Comparison of ENCODE assay signal across 23 mouse cellular contexts in the genomic region with DNA sequence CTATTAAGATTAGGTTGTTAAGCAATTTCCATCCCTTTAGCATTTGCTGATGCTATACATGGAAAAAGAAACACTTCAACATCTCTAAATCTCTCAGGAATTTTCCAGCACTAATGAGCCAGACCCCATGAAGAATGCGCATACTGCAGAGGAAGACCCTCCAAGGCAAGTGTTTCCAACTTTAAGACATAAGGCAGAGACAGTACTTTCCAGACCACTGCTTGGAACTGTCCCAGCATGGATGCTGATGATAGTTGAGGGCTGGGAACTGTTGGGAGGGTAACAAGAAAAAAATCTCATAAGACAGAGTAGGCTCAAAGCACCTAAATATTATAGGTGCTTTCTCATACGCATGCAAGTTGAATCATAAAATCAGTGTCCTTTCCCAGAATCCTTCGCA. TPM values are rescaled to one million over a fixed set of nuclear protein-coding genes. Genes with fewer than 3 reads are reported as not detected.
DNase-seq lines count a peak whose midpoint lies in the region; ATAC-seq and TF ChIP-seq lines count a peak whose summit lies in the region.
"Had no signal": no experiment of that assay in that cellular context is flagged by ENCODE, and none has a peak within 500 bp of the region (broad histone marks: within the 10 kb centered on the region; RNA-seq: fewer than 3 reads in every experiment).

No protein-coding gene starts in this region.

- intact Hi-C loops in heart, postnatal 36 days (cut with DNase I), result no loop called here
- intact Hi-C loops in left cerebral cortex, adult 2 months (cut with DNase I), result no loop called here
- intact Hi-C loops in left cerebral cortex, postnatal 10 days (cut with DNase I), result no loop called here

- H3K36me3 ChIP-seq in heart, embryonic 16.5 days (ENCODE audit: control insufficient read depth, insufficient read depth), result no peaks in the 10 kb centered on the region
- H3K36me3 ChIP-seq: embryonic facial prominence, embryonic 15.5 days; heart, embryonic 12.5 days; heart, embryonic 15.5 days; hindbrain, embryonic 10.5 days had no signal

- DNase-seq in cerebellum, adult 11-12 months, result peak; percentile 1
- DNase-seq in cerebellum, adult 2 months, result no peak
- no peak for DNase-seq in heart, postnatal 36 days
- DNase-seq in left cerebral cortex, adult 2 months (ENCODE audit: extremely low spot score in 1 of 2, low spot score in 2 of 2), result no peak
- no peak for DNase-seq in left cerebral cortex, postnatal 10 days (ENCODE audit: extremely low spot score in 1 of 2, low spot score in 2 of 2)
- DNase-seq: cerebellum, adult 18-20 months; cerebellum, adult 9-11 months; cerebellum, postnatal 25 days; embryo, embryonic 11 days; forebrain, postnatal 0 days; gastrocnemius, adult 2 months; gastrocnemius, postnatal 14 days; kidney, adult 11 months had no signal

- no peak overlapping the region for H3K4me3 ChIP-seq in cerebellum, adult 2 months (replicated peaks; ENCODE audit: insufficient read depth, low read depth, low read length)
- no peak overlapping the region for H3K4me3 ChIP-seq in heart, embryonic 16.5 days (ENCODE audit: low read length)
- no peak overlapping the region for H3K4me3 ChIP-seq in left cerebral cortex, adult 2 months
- H3K4me3 ChIP-seq: embryonic facial prominence, embryonic 15.5 days; gastrocnemius, adult 2 months; heart, embryonic 12.5 days; heart, embryonic 15.5 days; hindbrain, embryonic 10.5 days; hindbrain, embryonic 13.5 days had no signal

- no peak overlapping the region for H3K4me2 ChIP-seq in heart, embryonic 16.5 days (ENCODE audit: low read depth, low read length)
- H3K4me2 ChIP-seq: embryonic facial prominence, embryonic 15.5 days; heart, embryonic 12.5 days; heart, embryonic 15.5 days; hindbrain, embryonic 13.5 days had no signal

- H3K9me3 ChIP-seq in heart, embryonic 16.5 days (replicated peaks; ENCODE audit: control insufficient read depth, low read length), result no peaks in the 10 kb centered on the region
- H3K9me3 ChIP-seq: embryonic facial prominence, embryonic 15.5 days; heart, embryonic 12.5 days; heart, embryonic 15.5 days; hindbrain, embryonic 10.5 days; hindbrain, embryonic 13.5 days had no signal

- WGBS in cerebellum, adult 2 months, result 97% methylated on average over 3 of the region's 3 CpGs
- 90% methylated on average over 3 of the region's 3 CpGs for WGBS in heart, embryonic 16.5 days

- peaks cover 19% of the 10 kb centered on the region for H3K4me1 ChIP-seq in cerebellum, adult 2 months (ENCODE audit: control insufficient read depth, insufficient read depth, low read length)
- H3K4me1 ChIP-seq in heart, embryonic 16.5 days (ENCODE audit: control insufficient read depth, insufficient read depth, low read length), result peaks cover 11% of the 10 kb centered on the region
- H3K4me1 ChIP-seq: hindbrain, embryonic 10.5 days had no signal

- TF ChIP-seq CTCF in cerebellum, adult 2 months (IDR thresholded peaks at IDR 0.05; ENCODE audit: borderline replicate concordance, insufficient read depth, low read depth, low read length), result no peak
- no peak for TF ChIP-seq CTCF in left cerebral cortex, adult 2 months (IDR thresholded peaks at IDR 0.05)

- H3K27ac ChIP-seq in cerebellum, adult 2 months (ENCODE audit: insufficient read depth, low read length), result no peak overlapping the region; the same call in 1 of the 2 replicates
- H3K27ac ChIP-seq in heart, embryonic 16.5 days (ENCODE audit: low read length), result 0 out of 2 replicates have a peak overlapping the region, but pooled peaks have one; percentile 7
- peak overlapping the region; percentile 86 for H3K27ac ChIP-seq in left cerebral cortex, adult 2 months
- H3K27ac ChIP-seq: embryonic facial prominence, embryonic 15.5 days; heart, embryonic 15.5 days; hindbrain, embryonic 10.5 days; hindbrain, embryonic 13.5 days had no signal

- no peak overlapping the region for H3K9ac ChIP-seq in heart, embryonic 16.5 days (ENCODE audit: low read length)
- H3K9ac ChIP-seq: embryonic facial prominence, embryonic 15.5 days; forebrain, postnatal 0 days; heart, embryonic 12.5 days; heart, embryonic 15.5 days; hindbrain, embryonic 13.5 days had no signal

- no peak for ATAC-seq in heart, embryonic 16.5 days (replicated peaks; ENCODE audit: extremely low read depth, insufficient read depth, low FRiP score)
- ATAC-seq: activated CD4-positive, CD25-positive, alpha-beta regulatory T cell, adult 4 months; forebrain, embryonic 14.5 days; forebrain, postnatal 0 days; hindbrain, embryonic 16.5 days had no signal

- TF ChIP-seq POLR2A in cerebellum, adult 2 months (IDR thresholded peaks at IDR 0.05; ENCODE audit: borderline replicate concordance, insufficient read depth, low read length), result no peak

- H3K27me3 ChIP-seq in cerebellum, adult 2 months (ENCODE audit: control insufficient read depth, insufficient read depth, low read length), result no peaks in the 10 kb centered on the region
- no peaks in the 10 kb centered on the region for H3K27me3 ChIP-seq in heart, embryonic 16.5 days (ENCODE audit: control insufficient read depth, insufficient read depth, low read length)
- H3K27me3 ChIP-seq: embryonic facial prominence, embryonic 15.5 days; heart, embryonic 12.5 days; heart, embryonic 15.5 days; hindbrain, embryonic 13.5 days had no signal

RNA-seq across cellular contexts. Expression of a gene that starts 50.1 kb away (rescaled TPM):
- polyA plus RNA-seq in cerebellum, adult 2 months (2012; rRNA removed), result 673 and 722 TPM in 2 replicates
- 254 and 274 TPM in 2 replicates for polyA plus RNA-seq in heart, embryonic 16.5 days (2015; fragmentation: Nextera tagmentation; extraction: Ambion mirVana)
- total RNA-seq in heart, postnatal 36 days (2021), result 100 to 1,000 TPM; 267 to 294 TPM
- total RNA-seq in left cerebral cortex, adult 2 months (2021), result 1,000 to 10,000 TPM; 1,948 to 2,026 TPM
- total RNA-seq in left cerebral cortex, postnatal 10 days (2021), result 1,000 to 10,000 TPM; 1,698 to 1,832 TPM
- total RNA-seq: common myeloid progenitor, adult 5-6 weeks had no signal

Comparison
In these comparisons a context has a peak if more than half of its experiments do, and no peak if none do; other contexts are left out.
1. RNA of a gene that starts 50.1 kb away (total RNA-seq): 1,948 to 2,026 TPM in left cerebral cortex, adult 2 months and 1,698 to 1,832 TPM in left cerebral cortex, postnatal 10 days; 267 to 294 TPM in heart, postnatal 36 days; every median in the first group is over 4 times any median in the second.